Mouse (Mus musculus): ENCODE data around the gene Cfap77.

The Cfap77 gene

DNA sequence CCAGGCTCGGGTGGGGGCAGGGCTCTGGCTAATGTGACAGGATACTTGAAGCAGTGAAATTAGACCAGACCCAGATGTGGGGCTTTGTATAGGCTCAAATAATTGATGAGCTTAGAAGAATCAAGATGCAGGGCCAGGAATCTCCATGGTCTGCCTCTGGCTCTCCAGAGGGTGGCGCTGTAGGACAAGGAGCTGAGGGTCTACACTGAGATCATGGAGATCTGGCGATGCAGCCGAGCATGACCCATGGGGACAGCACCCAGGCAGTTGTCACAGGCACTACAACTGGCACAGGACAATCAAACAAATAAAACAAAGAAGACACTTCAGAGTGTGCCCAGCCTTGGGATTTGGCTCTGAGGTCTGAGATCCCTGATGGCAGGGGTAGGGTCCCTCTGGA, 131.0 kb downstream of the Cfap77 start:
- peak; percentile 85 for DNase-seq

DNA sequence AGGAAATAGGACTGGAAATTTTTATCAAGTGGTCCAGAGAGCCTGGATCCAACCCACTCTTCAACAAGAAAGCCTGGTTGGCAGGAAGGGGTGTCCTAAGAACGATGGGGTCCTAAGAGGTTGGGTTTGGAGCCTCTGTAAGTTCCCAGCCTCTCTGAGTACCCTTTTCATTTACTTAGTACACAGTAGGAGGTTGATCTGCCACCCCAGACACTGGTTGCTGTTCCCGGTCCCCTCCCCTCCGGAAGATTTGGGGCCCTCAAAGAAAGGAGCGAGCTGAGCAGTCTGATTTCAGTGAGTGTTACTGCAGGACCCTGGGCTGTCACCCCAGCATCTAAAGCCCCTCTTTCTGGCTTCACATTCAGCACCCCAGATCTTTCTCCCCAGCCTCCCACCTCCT, 135.9 kb downstream of the Cfap77 start:
- DNase-seq: no peak

DNA sequence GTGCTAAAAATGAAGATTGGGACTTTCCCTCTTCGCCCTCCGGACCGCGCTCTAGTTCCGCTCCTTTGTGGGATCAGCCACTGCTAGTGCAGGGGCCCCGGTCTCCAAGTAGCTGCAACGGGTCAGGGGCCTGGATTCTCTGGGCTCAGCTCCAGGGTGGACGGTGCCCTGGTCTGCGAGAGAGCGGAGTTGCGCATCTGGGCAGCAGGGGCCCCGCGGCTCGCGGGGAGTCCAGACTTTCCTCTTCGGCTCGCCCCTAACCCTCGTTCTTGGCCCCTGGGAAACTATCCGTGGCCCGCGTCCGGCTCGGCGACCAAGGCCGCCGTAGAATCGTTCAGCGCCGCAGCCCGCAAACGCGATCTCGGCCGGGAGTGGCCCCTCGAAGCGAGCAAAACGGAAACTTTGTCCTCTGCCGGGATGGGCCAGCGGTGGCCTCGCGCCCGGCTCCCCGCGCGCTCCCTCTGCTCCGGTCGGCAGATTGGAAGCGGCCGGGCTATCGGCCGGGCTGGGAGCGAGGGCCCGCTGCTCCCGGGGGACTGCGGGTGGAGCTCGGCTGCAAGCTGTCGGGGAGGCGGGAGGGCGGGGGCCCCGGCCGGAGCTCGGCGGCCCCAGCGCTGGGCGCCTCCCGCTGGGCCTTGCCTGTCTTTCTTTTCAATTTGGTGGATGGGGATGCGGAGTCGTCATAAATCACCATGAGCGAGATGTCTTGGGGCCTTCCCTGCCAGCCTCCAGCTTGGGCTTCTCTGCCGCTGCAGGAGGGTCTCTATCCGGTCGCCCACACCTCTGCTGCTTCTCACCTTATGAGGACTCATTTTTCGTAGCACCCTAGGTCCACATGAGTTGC, 137.1 kb downstream of the Cfap77 start:
- no peak for DNase-seq

GRCm38 (mm10) chr2:28917156-28917517, 137.7 kb downstream of the Cfap77 start:
- DNase-seq: no peak

DNA sequence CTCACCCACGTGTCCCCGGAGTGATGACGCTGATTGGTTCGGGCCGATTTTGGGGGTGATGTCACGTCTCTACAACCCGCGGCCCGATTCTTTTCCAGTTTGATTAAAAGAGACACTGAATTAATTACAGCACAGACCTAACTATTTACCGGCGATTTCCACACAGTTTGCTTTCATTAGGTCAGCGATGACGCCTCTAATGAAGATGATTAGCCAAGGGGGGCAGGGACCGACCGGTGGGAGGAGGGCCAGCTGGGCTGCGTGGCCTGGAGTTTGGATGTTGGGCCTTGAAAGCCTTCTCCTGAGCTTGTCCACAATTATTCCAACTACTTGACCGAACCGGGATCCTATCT, 138.4 kb downstream of the Cfap77 start, which contains the start of gene Barhl1:
TSS of gene Barhl1 (minus strand) at position 156 of the 353 bp plus-strand sequence.
- no peak for DNase-seq

DNA sequence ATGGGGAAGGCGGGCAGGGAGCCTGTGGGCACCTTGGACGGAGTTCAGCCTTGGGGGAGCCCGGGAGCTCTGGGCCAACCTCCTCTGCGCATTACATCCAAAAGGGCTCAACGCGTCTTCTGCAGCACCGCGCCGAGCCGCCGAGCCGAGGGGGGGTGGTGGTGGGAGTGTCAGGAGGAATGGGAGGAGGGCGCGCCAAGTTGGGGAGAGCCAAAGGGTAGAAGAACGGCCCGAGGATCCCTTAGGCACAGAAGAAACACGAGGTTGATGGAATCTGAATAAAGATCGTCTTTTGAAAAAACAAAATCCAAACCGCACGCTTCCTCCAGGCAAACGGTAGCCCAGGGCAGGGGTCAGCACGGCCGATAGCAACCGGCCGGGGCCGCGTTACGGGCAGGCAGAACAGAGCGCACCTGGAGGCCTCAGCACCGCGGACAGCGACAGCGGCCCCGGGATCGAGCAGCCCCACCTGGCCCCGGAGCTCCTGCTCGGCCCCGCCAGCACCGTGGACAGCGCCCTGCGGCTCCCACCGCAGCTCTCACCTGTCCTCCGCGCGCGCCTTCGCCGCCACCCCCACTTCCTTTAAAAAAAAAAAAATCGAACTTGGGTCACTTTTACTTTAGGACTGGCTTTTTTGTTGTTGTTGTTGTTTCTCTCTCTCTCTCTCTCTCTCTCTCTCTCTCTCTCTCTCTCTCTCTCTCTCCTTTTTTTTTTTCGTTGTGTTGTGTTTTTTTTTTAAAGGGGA, 138.9 kb downstream of the Cfap77 start:
- DNase-seq: peak; percentile 74

DNA sequence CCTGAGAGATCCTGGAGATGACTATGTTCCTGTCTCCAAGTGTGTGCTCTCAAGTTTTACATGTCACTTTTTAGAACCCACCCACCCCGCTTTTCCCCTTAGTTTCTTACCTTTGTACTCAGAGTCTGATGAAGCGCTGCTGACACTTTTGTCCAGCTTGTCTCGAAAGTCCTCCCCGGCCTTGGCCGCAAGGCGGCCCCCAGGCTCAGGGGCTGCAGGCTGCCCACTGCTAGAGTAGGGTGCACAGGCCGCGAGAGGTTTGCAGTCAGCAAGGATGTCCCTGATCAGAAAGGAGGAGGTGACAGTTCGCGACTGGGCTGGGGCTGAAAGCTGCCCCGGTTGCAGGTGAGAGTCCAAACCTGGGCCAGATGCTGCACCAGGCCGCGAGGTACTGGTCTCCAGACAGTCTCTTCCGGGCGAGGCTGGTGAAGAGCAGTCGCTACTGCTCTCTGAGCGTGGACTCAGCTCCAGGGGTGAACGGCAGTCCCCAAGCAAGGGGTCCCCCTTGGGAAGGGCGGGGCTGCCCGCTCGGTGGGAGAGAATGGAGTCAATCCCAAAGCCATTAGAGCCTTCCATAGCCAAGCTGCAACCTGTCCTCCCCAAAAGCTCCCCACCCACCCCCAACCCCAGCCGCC, 139.6 kb downstream of the Cfap77 start:
- DNase-seq: no peak

- DNase-seq: no peak
Observed at GRCm38 (mm10) chr2:28914121-28914520, 140.7 kb downstream of the Cfap77 start.

GRCm38 (mm10) chr2:28912961-28913360, 141.9 kb downstream of the Cfap77 start:
- DNase-seq: no peak

GRCm38 (mm10) chr2:28912039-28912700, 142.7 kb downstream of the Cfap77 start:
- DNase-seq: no peak

GRCm38 (mm10) chr2:28911331-28912038, 143.4 kb downstream of the Cfap77 start:
- DNase-seq: no peak

DNA sequence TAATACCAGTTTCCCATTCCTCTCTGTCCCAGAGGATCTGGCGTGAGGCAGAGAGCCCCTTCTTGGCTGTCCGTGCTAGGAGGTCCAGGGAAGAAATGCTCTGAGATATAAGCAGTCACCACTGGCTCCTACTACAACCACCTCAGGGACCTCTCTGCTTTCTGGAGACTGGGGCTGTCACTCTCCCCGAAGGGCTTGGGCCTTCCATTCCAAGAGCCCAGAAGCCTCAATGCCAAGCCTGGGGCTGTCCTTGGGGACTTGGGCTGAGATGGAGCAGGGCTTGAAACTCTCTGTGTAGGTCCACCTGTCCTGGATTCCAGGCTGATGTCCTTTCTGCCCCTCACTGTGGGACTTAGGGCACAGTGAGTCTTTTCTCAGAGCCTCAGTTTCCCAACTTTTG, 144.0 kb downstream of the Cfap77 start:
- DNase-seq: no peak

- no peak for DNase-seq
Observed at GRCm38 (mm10) chr2:28909818-28910710, 144.8 kb downstream of the Cfap77 start.

DNA sequence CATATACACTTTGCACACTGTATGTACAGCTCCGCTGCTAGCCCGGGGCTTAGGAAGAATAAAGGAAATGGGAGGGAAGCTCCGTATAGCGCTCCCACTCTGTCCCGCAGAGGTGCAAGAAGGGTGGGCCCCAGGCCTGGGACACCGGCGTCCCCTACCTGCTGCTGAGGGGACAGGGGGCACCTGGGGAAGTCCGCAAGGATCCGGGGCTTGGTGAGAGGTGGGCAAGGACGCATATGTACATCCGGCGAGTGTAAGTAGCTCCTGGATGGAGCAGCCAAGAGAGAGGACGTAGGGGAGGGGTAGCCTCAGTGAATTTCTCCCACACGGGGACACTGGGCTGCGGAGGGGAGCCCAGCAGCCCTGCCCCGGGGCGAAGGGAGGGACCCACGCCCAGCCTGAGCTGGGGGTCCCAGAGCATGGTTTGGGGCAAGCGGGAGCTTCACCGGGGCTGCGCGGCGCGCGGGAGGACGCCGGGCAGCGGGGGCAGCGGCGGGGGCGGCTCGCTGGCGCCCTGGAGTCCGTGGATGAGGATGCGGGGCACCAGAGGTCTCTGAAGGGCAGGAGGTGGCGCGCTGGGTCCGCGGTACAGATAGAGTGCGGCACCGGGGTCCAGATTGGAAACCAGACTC, 145.6 kb downstream of the Cfap77 start:
- no peak for DNase-seq

GRCm38 (mm10) chr2:28908389-28909153, 146.3 kb downstream of the Cfap77 start:
- DNase-seq: peak; percentile 18

DNA sequence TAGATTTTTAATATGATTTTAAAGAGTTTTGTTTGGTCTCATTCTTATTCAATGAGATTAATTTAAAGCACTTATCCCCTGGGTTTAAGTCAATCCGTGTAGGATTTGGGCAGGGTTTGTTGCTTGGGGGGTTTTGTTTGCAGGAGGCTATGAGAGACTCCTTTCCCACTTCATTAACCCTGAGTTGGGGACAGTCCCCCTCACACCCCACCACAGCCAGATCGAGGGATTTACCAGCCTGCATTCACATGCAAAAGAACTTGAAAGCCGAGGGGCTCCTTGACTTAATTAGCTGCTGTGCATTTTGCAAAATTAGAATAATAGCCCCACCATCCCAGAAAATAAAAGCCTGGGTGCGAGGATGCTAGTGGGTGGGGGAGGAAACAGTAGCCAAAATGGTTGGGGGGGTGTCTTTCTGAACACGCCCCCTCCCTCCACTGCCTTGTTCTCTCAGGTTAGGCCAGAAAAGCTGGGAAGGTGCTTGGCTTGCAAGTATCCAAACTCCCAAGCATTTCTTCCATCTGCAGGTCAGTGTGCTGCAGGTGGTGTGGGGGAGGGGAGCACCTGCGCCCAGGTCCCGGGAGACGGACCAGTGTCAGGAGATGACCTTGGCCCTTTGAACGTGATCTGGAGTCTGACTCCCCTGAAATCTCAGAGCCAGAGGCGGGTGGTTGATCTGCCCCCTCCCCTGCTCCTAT, 147.0 kb downstream of the Cfap77 start:
- no peak for DNase-seq

DNA sequence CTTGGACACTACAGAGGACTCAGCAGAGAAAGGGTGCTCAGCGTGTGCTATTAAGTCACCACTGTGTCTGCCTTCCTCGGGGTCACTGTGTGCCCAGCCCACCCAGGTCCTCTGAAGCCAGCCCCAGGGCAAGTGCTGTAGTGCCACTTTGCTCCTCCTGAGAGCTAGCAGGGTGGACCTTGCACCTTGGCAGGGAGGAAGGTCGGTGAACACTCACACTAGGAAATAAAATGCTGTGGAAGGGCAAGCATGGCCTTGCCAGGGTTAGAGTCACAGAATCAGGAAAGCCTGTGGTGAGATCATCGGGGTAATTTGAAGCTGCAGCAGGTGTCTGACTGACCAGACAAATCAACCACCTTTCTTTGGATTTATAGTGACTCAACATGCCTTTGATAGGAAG, 149.3 kb downstream of the Cfap77 start:
- no peak for DNase-seq

DNA sequence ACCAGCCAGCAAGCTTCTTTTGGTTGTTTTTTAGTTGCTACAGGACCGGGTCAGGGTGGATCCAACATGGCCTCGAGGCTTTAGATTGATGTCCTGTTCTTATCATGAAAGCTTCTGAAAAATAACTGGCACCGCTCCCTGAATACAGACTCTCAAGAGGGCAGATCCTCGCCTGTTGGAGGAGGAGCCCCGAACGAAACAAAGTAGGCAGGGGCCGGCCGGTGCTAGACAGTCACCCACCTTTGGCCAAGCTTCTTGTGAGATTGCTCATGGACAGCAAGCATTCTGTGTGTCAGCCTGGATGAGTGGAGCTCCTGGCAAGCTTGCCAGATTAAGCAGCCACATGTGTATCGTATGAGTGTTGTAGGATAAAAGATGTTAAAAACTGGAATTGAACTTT, 150.1 kb downstream of the Cfap77 start:
- DNase-seq: no peak

DNA sequence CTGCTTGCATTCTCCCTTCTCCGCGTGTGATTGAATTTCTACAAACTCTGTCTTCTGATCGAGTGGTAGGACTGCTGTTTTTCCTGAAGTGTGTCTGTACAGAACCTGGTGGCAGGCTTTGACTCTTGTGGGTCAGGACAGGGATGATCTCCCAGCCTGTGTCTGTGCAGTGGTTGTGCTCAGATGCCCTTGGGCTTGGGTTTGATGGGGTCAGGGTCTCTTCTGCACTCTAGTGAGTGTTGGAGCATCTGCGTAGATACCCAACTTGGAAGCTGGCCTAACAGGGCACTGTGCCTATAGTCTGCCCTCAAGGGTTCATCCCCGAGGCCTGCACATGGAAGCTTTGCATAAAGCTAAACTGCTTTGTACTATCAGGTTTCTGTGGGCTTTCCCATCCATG, 151.0 kb downstream of the Cfap77 start:
- no peak for DNase-seq

DNA sequence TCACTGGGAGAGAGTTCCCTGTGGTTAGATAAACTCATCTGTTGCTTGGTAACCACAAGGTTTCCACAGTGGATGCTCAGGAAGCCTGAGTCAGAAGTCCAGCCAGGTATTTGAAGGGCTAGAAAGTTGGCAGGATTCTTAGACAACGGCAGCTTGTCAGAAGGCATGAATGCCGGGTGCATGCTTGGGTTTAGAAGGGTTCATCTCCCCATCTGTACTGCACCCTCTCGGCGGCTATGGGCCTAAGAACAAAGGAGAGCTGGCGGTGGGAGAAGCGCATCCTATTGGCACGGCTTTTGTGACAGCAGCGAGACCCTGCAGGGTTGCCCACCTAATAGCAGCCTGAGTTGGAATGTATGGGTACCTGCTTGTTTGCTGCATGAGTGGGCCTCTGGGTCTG, 152.6 kb downstream of the Cfap77 start:
- no peak for DNase-seq
